25 mouse cellular contexts compared by ENCODE assay signal in genomic region chr12:13474881-13475280, GRCm38 (mm10).
DNase-seq lines count a peak whose midpoint lies in the region; ATAC-seq and TF ChIP-seq lines count a peak whose summit lies in the region.
"Had no signal": no experiment of that assay in that cellular context is flagged by ENCODE, and none has a peak within 500 bp of the region (broad histone marks: within the 10 kb centered on the region; RNA-seq: fewer than 3 reads in every experiment).

No protein-coding gene starts in this region.

- POLR2A ChIA-PET in Patski (lab: Charles Lee) = no interaction called here

- no peaks in the 10 kb centered on the region for H3K27me3 ChIP-seq in Patski
- no peaks in the 10 kb centered on the region for H3K27me3 ChIP-seq in midbrain, embryonic 16.5 days (ENCODE audit: control insufficient read depth, insufficient read depth, low read depth, low read length)
- H3K27me3 ChIP-seq: CH12.LX; embryonic facial prominence, embryonic 12.5 days; forebrain, embryonic 13.5 days; forebrain, embryonic 15.5 days had no signal

- ATAC-seq in Patski = no peak
- ATAC-seq in erythroblast, adult 5-6 weeks (replicated peaks; ENCODE audit: low FRiP score, poor library complexity, severe bottlenecking) = no peak
- no peak for ATAC-seq in midbrain, embryonic 16.5 days
- ATAC-seq: CD4-positive, CD25-positive, alpha-beta regulatory T cell, adult 4 months; forebrain, embryonic 13.5 days; forebrain, embryonic 15.5 days; forebrain, postnatal 0 days had no signal

- in situ Hi-C loops in Patski (cut with MboI; ENCODE audit: low pct_unique_long_range_greater_than_20kb) = no loop called here

- H3K36me3 ChIP-seq in midbrain, embryonic 16.5 days (ENCODE audit: control insufficient read depth, insufficient read depth, low read length) = peaks cover 3% of the 10 kb centered on the region
- H3K36me3 ChIP-seq: embryonic facial prominence, embryonic 12.5 days had no signal

- no peak for TF ChIP-seq CTCF in Patski (IDR thresholded peaks at IDR 0.05)

- WGBS in midbrain, embryonic 16.5 days = 90% methylated on average over 2 of the region's 2 CpGs

- no peak overlapping the region for H3K4me3 ChIP-seq in midbrain, embryonic 16.5 days (ENCODE audit: low read depth, low read length)
- H3K4me3 ChIP-seq: embryonic facial prominence, embryonic 10.5 days; embryonic facial prominence, embryonic 12.5 days; erythroblast, embryonic 14.5 days; forebrain, embryonic 13.5 days; forebrain, embryonic 15.5 days had no signal

- no peak overlapping the region for H3K27ac ChIP-seq in midbrain, embryonic 16.5 days (ENCODE audit: low read length)
- H3K27ac ChIP-seq: embryonic facial prominence, embryonic 10.5 days; embryonic facial prominence, embryonic 12.5 days; forebrain, embryonic 13.5 days; forebrain, embryonic 15.5 days had no signal

- no peaks in the 10 kb centered on the region for H3K9me3 ChIP-seq in midbrain, embryonic 16.5 days (replicated peaks; ENCODE audit: control insufficient read depth, low read length, poor library complexity, severe bottlenecking)
- H3K9me3 ChIP-seq: embryonic facial prominence, embryonic 10.5 days; embryonic facial prominence, embryonic 12.5 days; forebrain, embryonic 13.5 days; forebrain, embryonic 15.5 days; G1E had no signal

- H3K9ac ChIP-seq in midbrain, embryonic 16.5 days (ENCODE audit: low read depth, low read length) = no peak overlapping the region
- H3K9ac ChIP-seq: embryonic facial prominence, embryonic 12.5 days; forebrain, embryonic 13.5 days; forebrain, embryonic 15.5 days; forebrain, postnatal 0 days had no signal

- CTCF ChIA-PET in Patski (lab: Charles Lee) = interaction anchor here (0.9 to 1.1 kb wide), 3 partner anchors 9 to 22 kb away, joined by 3 read pairs; no protein-coding TSS in a partner anchor

- no peaks in the 10 kb centered on the region for H3K4me1 ChIP-seq in midbrain, embryonic 16.5 days (ENCODE audit: control insufficient read depth, insufficient read depth, low read length)
- H3K4me1 ChIP-seq: embryonic facial prominence, embryonic 10.5 days; embryonic facial prominence, embryonic 12.5 days; forebrain, embryonic 13.5 days; forebrain, embryonic 15.5 days had no signal

- peak; percentile 58 for DNase-seq in 3T3-L1 (ENCODE audit: low read depth, low spot score)
- peak; percentile 85 for DNase-seq in Muller cell, postnatal 12 days (ENCODE audit: inconsistent ontology term)
- peak; percentile 10 for DNase-seq in Patski (ENCODE audit: low read depth, low spot score)
- peak; percentile 29 for DNase-seq in brain, adult 2 months (ENCODE audit: low read depth, low spot score)
- DNase-seq in adrenal gland, postnatal 25 days = no peak
- no peak for DNase-seq in right cerebral cortex, postnatal 10 days (ENCODE audit: low spot score in 2 of 2)
- DNase-seq: adrenal gland, adult 8-10 months; adrenal gland, postnatal 14 days; B cell, adult 2 months; cerebellum, adult 11-12 months; cerebellum, adult 2 months; cerebellum, adult 9-10 months; cerebellum, postnatal 10 days; cerebellum, postnatal 25 days; forebrain, postnatal 0 days had no signal

- no peak overlapping the region for H3K4me2 ChIP-seq in midbrain, embryonic 16.5 days (ENCODE audit: low read length)
- H3K4me2 ChIP-seq: embryonic facial prominence, embryonic 12.5 days; forebrain, embryonic 13.5 days; forebrain, embryonic 15.5 days had no signal

Comparison
In these comparisons a context has a peak if more than half of its experiments do, and no peak if none do; other contexts are left out.
1. DNase-seq: peak in 3T3-L1 (single experiment), Muller cell, postnatal 12 days (single experiment), Patski (single experiment) and brain, adult 2 months (single experiment); none in adrenal gland, postnatal 25 days (single experiment) and right cerebral cortex, postnatal 10 days (0 of 2).